Mouse (Mus musculus): Measurements from ENCODE around the gene Axdnd1. TPM values are rescaled to one million over a fixed set of nuclear protein-coding genes. Genes with fewer than 3 reads are reported as not detected.

The Axdnd1 gene
- polyA plus RNA-seq, 1 experiment from 2014 or later = not detected

GRCm38 (mm10) chr1:156386880-156387279 is 34.1 kb downstream of the Axdnd1 start:
- Histone ChIP-seq H3K9ac (replicated peaks) (no peak overlapping the region), H3K9me3 (replicated peaks) (no peaks in the 10 kb centered on the region), H3K27me3 (replicated peaks) (no peaks in the 10 kb centered on the region), H3K4me1 (no peaks in the 10 kb centered on the region), H3K36me3 (no peaks in the 10 kb centered on the region), H3K27ac (replicated peaks) (no peak overlapping the region), H3K4me2 (no peak overlapping the region), H3K4me3 (replicated peaks) (no peak overlapping the region)
- 83% methylated on average over 3 of the region's 3 CpGs for WGBS
- no peak for ATAC-seq (ENCODE audit: low FRiP score)

- H3K4me1 ChIP-seq = no peaks in the 10 kb centered on the region
- H3K27me3 ChIP-seq (replicated peaks) = no peaks in the 10 kb centered on the region
- no peak overlapping the region for H3K4me2 ChIP-seq
- H3K9ac ChIP-seq (replicated peaks) = no peak overlapping the region
- WGBS = 92% methylated on average over 4 of the region's 4 CpGs
- H3K27ac ChIP-seq (replicated peaks) = no peak overlapping the region
- H3K9me3 ChIP-seq (replicated peaks) = no peaks in the 10 kb centered on the region
- no peaks in the 10 kb centered on the region for H3K36me3 ChIP-seq
- H3K4me3 ChIP-seq (replicated peaks) = no peak overlapping the region
- ATAC-seq (ENCODE audit: low FRiP score) = no peak
Observed at GRCm38 (mm10) chr1:156386232-156386631, 34.7 kb downstream of the Axdnd1 start.

- Histone ChIP-seq H3K27me3 (replicated peaks) (no peaks in the 10 kb centered on the region), H3K4me3 (replicated peaks) (no peak overlapping the region), H3K4me2 (no peak overlapping the region), H3K9me3 (replicated peaks) (no peaks in the 10 kb centered on the region), H3K36me3 (no peaks in the 10 kb centered on the region), H3K27ac (replicated peaks) (no peak overlapping the region), H3K4me1 (no peaks in the 10 kb centered on the region), H3K9ac (replicated peaks) (no peak overlapping the region)
- ATAC-seq (ENCODE audit: low FRiP score) = no peak
- WGBS = 95% methylated on average over 3 of the region's 3 CpGs
Observed at GRCm38 (mm10) chr1:156381217-156381616, 39.7 kb downstream of the Axdnd1 start.

GRCm38 (mm10) chr1:156365740-156366139 is 55.2 kb downstream of the Axdnd1 start, which contains the start of gene Gm2000:
Gene Gm2000, plus strand, starts transcription at chr1:156366040.
- 94% methylated on average over 8 of the region's 8 CpGs for WGBS

GRCm38 (mm10) chr1:156352466-156352865 is 68.5 kb downstream of the Axdnd1 start:
- Histone ChIP-seq H3K4me1 (no peaks in the 10 kb centered on the region), H3K9ac (replicated peaks) (no peak overlapping the region), H3K36me3 (no peaks in the 10 kb centered on the region), H3K27me3 (replicated peaks) (no peaks in the 10 kb centered on the region), H3K4me2 (no peak overlapping the region), H3K4me3 (replicated peaks) (no peak overlapping the region), H3K27ac (replicated peaks) (no peak overlapping the region), H3K9me3 (replicated peaks) (no peaks in the 10 kb centered on the region)
- WGBS = 97% methylated on average over 2 of the region's 2 CpGs
- ATAC-seq (ENCODE audit: low FRiP score) = no peak

More at GRCm38 (mm10) chr1:156365740-156366139, 55.2 kb downstream of the Axdnd1 start, which contains the start of gene Gm2000:
- Histone ChIP-seq H3K27ac (replicated peaks) (no peak within 1 kb of the TSS), H3K27me3 (replicated peaks) (no peaks in the 10 kb centered on the region), H3K4me1 (no peaks in the 10 kb centered on the region), H3K4me2 (no peak within 1 kb of the TSS), H3K9me3 (replicated peaks) (no peaks in the 10 kb centered on the region; the same call in 1 of the 2 replicates), H3K9ac (replicated peaks) (no peak within 1 kb of the TSS), H3K4me3 (replicated peaks) (no peak within 1 kb of the TSS), H3K36me3 (no peaks in the 10 kb centered on the region)
- no peak for ATAC-seq (ENCODE audit: low FRiP score)

GRCm38 (mm10) chr1:156350441-156350840 is 70.5 kb downstream of the Axdnd1 start:
- Histone ChIP-seq H3K27ac (replicated peaks) (no peak overlapping the region), H3K4me3 (replicated peaks) (no peak overlapping the region), H3K27me3 (replicated peaks) (no peaks in the 10 kb centered on the region), H3K9me3 (replicated peaks) (no peaks in the 10 kb centered on the region), H3K4me2 (no peak overlapping the region), H3K9ac (replicated peaks) (no peak overlapping the region), H3K4me1 (no peaks in the 10 kb centered on the region), H3K36me3 (no peaks in the 10 kb centered on the region)
- ATAC-seq (ENCODE audit: low FRiP score) = no peak
- WGBS = 91% methylated on average over 4 of the region's 4 CpGs

GRCm38 (mm10) chr1:156349031-156349430 is 71.9 kb downstream of the Axdnd1 start:
- ATAC-seq (ENCODE audit: low FRiP score) = no peak

GRCm38 (mm10) chr1:156345633-156346032 is 75.3 kb downstream of the Axdnd1 start:
- ATAC-seq (ENCODE audit: low FRiP score) = no peak
- H3K4me3 ChIP-seq (replicated peaks) = no peak overlapping the region
- no peaks in the 10 kb centered on the region for H3K27me3 ChIP-seq (replicated peaks)
- no peaks in the 10 kb centered on the region for H3K9me3 ChIP-seq (replicated peaks)
- 95% methylated on average over 4 of the region's 4 CpGs for WGBS
- H3K27ac ChIP-seq (replicated peaks) = no peak overlapping the region
- no peaks in the 10 kb centered on the region for H3K36me3 ChIP-seq
- no peak overlapping the region for H3K4me2 ChIP-seq
- H3K4me1 ChIP-seq = no peaks in the 10 kb centered on the region
- H3K9ac ChIP-seq (replicated peaks) = no peak overlapping the region

More at GRCm38 (mm10) chr1:156349031-156349430, 71.9 kb downstream of the Axdnd1 start:
- Histone ChIP-seq H3K4me1 (no peaks in the 10 kb centered on the region), H3K27me3 (replicated peaks) (no peaks in the 10 kb centered on the region), H3K27ac (replicated peaks) (no peak overlapping the region), H3K9ac (replicated peaks) (no peak overlapping the region), H3K36me3 (no peaks in the 10 kb centered on the region), H3K9me3 (replicated peaks) (no peaks in the 10 kb centered on the region), H3K4me3 (replicated peaks) (no peak overlapping the region), H3K4me2 (no peak overlapping the region)
- WGBS = 75% methylated on average over 4 of the region's 4 CpGs

- no peaks in the 10 kb centered on the region for H3K27me3 ChIP-seq (replicated peaks)
- ATAC-seq (ENCODE audit: low FRiP score) = no peak
- no peak overlapping the region for H3K27ac ChIP-seq (replicated peaks)
- H3K36me3 ChIP-seq = no peaks in the 10 kb centered on the region
- no peak overlapping the region for H3K9ac ChIP-seq (replicated peaks)
- H3K4me2 ChIP-seq = no peak overlapping the region
- WGBS = 69% methylated on average over 4 of the region's 4 CpGs
- no peaks in the 10 kb centered on the region for H3K9me3 ChIP-seq (replicated peaks)
- H3K4me3 ChIP-seq (replicated peaks) = no peak overlapping the region
- H3K4me1 ChIP-seq = no peaks in the 10 kb centered on the region
Observed at GRCm38 (mm10) chr1:156344433-156344832, 76.5 kb downstream of the Axdnd1 start.

GRCm38 (mm10) chr1:156340847-156341246 is 80.1 kb downstream of the Axdnd1 start:
- H3K27ac ChIP-seq (replicated peaks) = no peak overlapping the region
- no peak overlapping the region for H3K4me2 ChIP-seq
- H3K27me3 ChIP-seq (replicated peaks) = no peaks in the 10 kb centered on the region
- no peak for ATAC-seq (ENCODE audit: low FRiP score)
- no peaks in the 10 kb centered on the region for H3K9me3 ChIP-seq (replicated peaks)
- H3K4me1 ChIP-seq = no peaks in the 10 kb centered on the region
- no peaks in the 10 kb centered on the region for H3K36me3 ChIP-seq
- no peak overlapping the region for H3K4me3 ChIP-seq (replicated peaks)
- H3K9ac ChIP-seq (replicated peaks) = no peak overlapping the region
- WGBS = 77% methylated on average over 4 of the region's 4 CpGs

- 89% methylated on average over 9 of the region's 9 CpGs for WGBS
- H3K4me1 ChIP-seq = no peaks in the 10 kb centered on the region
- H3K27me3 ChIP-seq (replicated peaks) = no peaks in the 10 kb centered on the region
- H3K4me3 ChIP-seq (replicated peaks) = no peak overlapping the region
- H3K27ac ChIP-seq (replicated peaks) = no peak overlapping the region
- no peak overlapping the region for H3K4me2 ChIP-seq
- no peaks in the 10 kb centered on the region for H3K36me3 ChIP-seq
- no peak for ATAC-seq (ENCODE audit: low FRiP score)
- H3K9ac ChIP-seq (replicated peaks) = no peak overlapping the region
- H3K9me3 ChIP-seq (replicated peaks) = no peaks in the 10 kb centered on the region
Observed at GRCm38 (mm10) chr1:156323126-156323525, 97.8 kb downstream of the Axdnd1 start.

GRCm38 (mm10) chr1:156310630-156311029 is 110.3 kb downstream of the Axdnd1 start, which contains the start of gene Nphs2:
Gene Nphs2, plus strand, starts transcription at chr1:156310727.
- H3K9me3 ChIP-seq (replicated peaks) = no peaks in the 10 kb centered on the region
- ATAC-seq (ENCODE audit: low FRiP score) = no peak
- 3% methylated on average over 29 of the region's 29 CpGs for WGBS
- no peak within 1 kb of the TSS for H3K27ac ChIP-seq (replicated peaks)
- peaks cover 35% of the 10 kb centered on the region for H3K27me3 ChIP-seq (replicated peaks)
- H3K4me3 ChIP-seq (replicated peaks) = peak within 1 kb of the TSS; percentile 17
- no peaks in the 10 kb centered on the region for H3K36me3 ChIP-seq
- H3K9ac ChIP-seq (replicated peaks) = no peak within 1 kb of the TSS
- H3K4me2 ChIP-seq = peak within 1 kb of the TSS; percentile 49
- H3K4me1 ChIP-seq = peaks cover 6% of the 10 kb centered on the region; the same call in 1 of the 2 replicates

Data from neural tube, embryonic 15.5 days (tissue).